Mouse (Mus musculus): ENCODE results near the gene Ms4a18. TPM values are rescaled to one million over a fixed set of nuclear protein-coding genes. Genes with fewer than 3 reads are reported as not detected.

Gene Ms4a18
- total and polyA plus RNA-seq, 3 experiments = not detected

- Histone ChIP-seq H3K4me1 (ENCODE audit: insufficient read depth, low read depth, low read length) (no peaks in the 10 kb centered on the region), H3K9me3 (replicated peaks) (no peaks in the 10 kb centered on the region), H3K27me3 (ENCODE audit: insufficient read depth, low read length) (peaks cover 14% of the 10 kb centered on the region), H3K4me3 (ENCODE audit: low read depth, low read length) (no peak overlapping the region), H3K36me3 (replicated peaks) (no peaks in the 10 kb centered on the region)
- peak; percentile 40 for ATAC-seq (ENCODE audit: extremely low read depth, insufficient number of reproducible peaks, low FRiP score, poor library complexity, severe bottlenecking)
- no peak for TF ChIP-seq TAL1 (conservative IDR thresholded peaks at IDR 0.05; ENCODE audit: low read depth, low read length)
- TF ChIP-seq GATA2 (IDR thresholded peaks at IDR 0.05; ENCODE audit: borderline replicate concordance, low read depth, low read length) = no peak
- TF ChIP-seq POLR2AphosphoS5 (IDR thresholded peaks at IDR 0.05; ENCODE audit: insufficient replicate concordance, low read depth, low read length) = no peak
- TF ChIP-seq GATA1 (IDR thresholded peaks at IDR 0.05; ENCODE audit: borderline replicate concordance, low read length) = no peak
- no peak for TF ChIP-seq CTCF (IDR thresholded peaks at IDR 0.05; ENCODE audit: low read depth, low read length)
- DNase-seq (ENCODE audit: low spot score) = no peak
These were observed 47.4 kb downstream of the Ms4a18 start for GRCm38 (mm10) chr19:10970457-10970856.

GRCm38 (mm10) chr19:10968578-10968977, 49.3 kb downstream of the Ms4a18 start:
- Histone ChIP-seq H3K36me3 (replicated peaks) (no peaks in the 10 kb centered on the region), H3K4me1 (ENCODE audit: insufficient read depth, low read depth, low read length) (no peaks in the 10 kb centered on the region), H3K27me3 (ENCODE audit: insufficient read depth, low read length) (peaks cover 26% of the 10 kb centered on the region), H3K4me3 (ENCODE audit: low read depth, low read length) (no peak overlapping the region), H3K9me3 (replicated peaks) (no peaks in the 10 kb centered on the region)
- DNase-seq (ENCODE audit: low spot score) = no peak
- ATAC-seq (ENCODE audit: extremely low read depth, insufficient number of reproducible peaks, low FRiP score, poor library complexity, severe bottlenecking) = no peak
- TF ChIP-seq GATA1 (IDR thresholded peaks at IDR 0.05; ENCODE audit: borderline replicate concordance, low read length) (no peak), CTCF (IDR thresholded peaks at IDR 0.05; ENCODE audit: low read depth, low read length) (no peak), POLR2AphosphoS5 (IDR thresholded peaks at IDR 0.05; ENCODE audit: insufficient replicate concordance, low read depth, low read length) (no peak), TAL1 (conservative IDR thresholded peaks at IDR 0.05; ENCODE audit: low read depth, low read length) (no peak), GATA2 (IDR thresholded peaks at IDR 0.05; ENCODE audit: borderline replicate concordance, low read depth, low read length) (no peak)

- Histone ChIP-seq H3K36me3 (replicated peaks) (no peaks in the 10 kb centered on the region), H3K9me3 (replicated peaks) (no peaks in the 10 kb centered on the region), H3K27me3 (ENCODE audit: insufficient read depth, low read length) (peaks cover 49% of the 10 kb centered on the region), H3K4me3 (ENCODE audit: low read depth, low read length) (no peak overlapping the region), H3K4me1 (ENCODE audit: insufficient read depth, low read depth, low read length) (no peaks in the 10 kb centered on the region)
- no peak for DNase-seq (ENCODE audit: low spot score)
- no peak for ATAC-seq (ENCODE audit: extremely low read depth, insufficient number of reproducible peaks, low FRiP score, poor library complexity, severe bottlenecking)
- TF ChIP-seq GATA1 (IDR thresholded peaks at IDR 0.05; ENCODE audit: borderline replicate concordance, low read length) (no peak), TAL1 (conservative IDR thresholded peaks at IDR 0.05; ENCODE audit: low read depth, low read length) (no peak), GATA2 (IDR thresholded peaks at IDR 0.05; ENCODE audit: borderline replicate concordance, low read depth, low read length) (no peak), CTCF (IDR thresholded peaks at IDR 0.05; ENCODE audit: low read depth, low read length) (no peak), POLR2AphosphoS5 (IDR thresholded peaks at IDR 0.05; ENCODE audit: insufficient replicate concordance, low read depth, low read length) (no peak)
These were observed 52.1 kb downstream of the Ms4a18 start for GRCm38 (mm10) chr19:10965721-10966120.

GRCm38 (mm10) chr19:10959978-10960346, 57.9 kb downstream of the Ms4a18 start:
- DNase-seq (ENCODE audit: low spot score) (no peak), ATAC-seq (ENCODE audit: extremely low read depth, insufficient number of reproducible peaks, low FRiP score, poor library complexity, severe bottlenecking) (no peak)
- TF ChIP-seq GATA1 (IDR thresholded peaks at IDR 0.05; ENCODE audit: borderline replicate concordance, low read length) (no peak), POLR2AphosphoS5 (IDR thresholded peaks at IDR 0.05; ENCODE audit: insufficient replicate concordance, low read depth, low read length) (no peak), CTCF (IDR thresholded peaks at IDR 0.05; ENCODE audit: low read depth, low read length) (no peak), TAL1 (conservative IDR thresholded peaks at IDR 0.05; ENCODE audit: low read depth, low read length) (no peak), GATA2 (IDR thresholded peaks at IDR 0.05; ENCODE audit: borderline replicate concordance, low read depth, low read length) (no peak)
- H3K27me3 ChIP-seq (ENCODE audit: insufficient read depth, low read length) = peaks cover 63% of the 10 kb centered on the region
- H3K4me3 ChIP-seq (ENCODE audit: low read depth, low read length) = no peak overlapping the region
- H3K4me1 ChIP-seq (ENCODE audit: insufficient read depth, low read depth, low read length) = no peaks in the 10 kb centered on the region
- H3K36me3 ChIP-seq (replicated peaks) = no peaks in the 10 kb centered on the region
- no peaks in the 10 kb centered on the region for H3K9me3 ChIP-seq (replicated peaks)

GRCm38 (mm10) chr19:10959085-10959977, 58.5 kb downstream of the Ms4a18 start:
- peak; percentile 52 for DNase-seq (ENCODE audit: low spot score)
- TF ChIP-seq CTCF (IDR thresholded peaks at IDR 0.05; ENCODE audit: low read depth, low read length) (0 out of 2 replicates have a peak, but pooled peaks have one; percentile 14), POLR2AphosphoS5 (IDR thresholded peaks at IDR 0.05; ENCODE audit: insufficient replicate concordance, low read depth, low read length) (no peak), GATA1 (IDR thresholded peaks at IDR 0.05; ENCODE audit: borderline replicate concordance, low read length) (no peak), GATA2 (IDR thresholded peaks at IDR 0.05; ENCODE audit: borderline replicate concordance, low read depth, low read length) (no peak), TAL1 (conservative IDR thresholded peaks at IDR 0.05; ENCODE audit: low read depth, low read length) (no peak)
- no peak for ATAC-seq (ENCODE audit: extremely low read depth, insufficient number of reproducible peaks, low FRiP score, poor library complexity, severe bottlenecking)
- Histone ChIP-seq H3K9me3 (replicated peaks) (no peaks in the 10 kb centered on the region), H3K4me3 (ENCODE audit: low read depth, low read length) (no peak overlapping the region), H3K27me3 (ENCODE audit: insufficient read depth, low read length) (peaks cover 57% of the 10 kb centered on the region), H3K36me3 (replicated peaks) (no peaks in the 10 kb centered on the region), H3K4me1 (ENCODE audit: insufficient read depth, low read depth, low read length) (no peaks in the 10 kb centered on the region)
